Mouse (Mus musculus) kidney, adult 2 months (tissue): ENCODE data around the gene Slc16a1. TPM values are rescaled to one million over a fixed set of nuclear protein-coding genes. Genes with fewer than 3 reads are reported as not detected.

ENCODE experiments used
- DNase-seq: peaks from one replicate; pipeline ENCODE4 v3.0.0; 2021
- H3K27ac ChIP-seq: fragments of 200-500 bp; 2 replicates; pipeline ENCODE4 v1.5.1; 2012; ENCODE audit warnings: low read depth, low read length, control low read depth, inconsistent platforms; ENCODE audit not compliant: insufficient read depth
- H3K27me3 ChIP-seq: fragments of 200-500 bp; replicated peaks from 2 replicates; pipeline ENCODE4 v1.6.1; 2012; ENCODE audit warnings: mild to moderate bottlenecking, moderate library complexity, low read length, inconsistent platforms; ENCODE audit not compliant: control insufficient read depth, insufficient read depth
- H3K36me3 ChIP-seq: fragments of 200-500 bp; 2 replicates; pipeline ENCODE4 v1.6.1; 2012; ENCODE audit warnings: mild to moderate bottlenecking, moderate library complexity, low read length, inconsistent platforms; ENCODE audit not compliant: control insufficient read depth, insufficient read depth
- H3K4me1 ChIP-seq: fragments of 200-500 bp; 2 replicates; pipeline ENCODE4 v1.6.1; 2011; ENCODE audit warnings: low read length; ENCODE audit not compliant: control insufficient read depth, insufficient read depth
- H3K4me3 ChIP-seq: fragments of 200-500 bp; 2 replicates; pipeline ENCODE4 v1.5.1; 2011; ENCODE audit warnings: mild to moderate bottlenecking, low read depth, low read length, control low read depth; ENCODE audit not compliant: insufficient read depth
- CTCF ChIP-seq: fragments of 200-500 bp; conservative IDR thresholded peaks from 2 replicates; pipeline ENCODE4 v1.5.1; 2011; ENCODE audit warnings: low read depth, mild to moderate bottlenecking, control low read depth, low read length, moderate library complexity, mixed read lengths; ENCODE audit not compliant: insufficient read depth, insufficient read length
- POLR2A ChIP-seq: fragments of 200-500 bp; IDR thresholded peaks from one replicate; pipeline ENCODE4 v1.6.1; 2011; ENCODE audit warnings: low read depth, low read length, control low read depth
- WGBS: fragments of 180-500 bp; shearing (Covaris S2); methylation state at CpG from one replicate; pipeline ENCODE4 v1.1.7; 2018; 5-methylcytosine and 5-hydroxymethylcytosine counted together
- polyA plus RNA-seq: library from polyadenylated mRNA; depleted of rRNA; stranded (reverse); fragments of >200 nt; gene quantifications from 2 replicates; pipeline ENCODE4 v1.2.3, GENCODE M21; 2012

The Slc16a1 gene
- polyA plus RNA-seq, 1 experiment, result 23.1 TPM

DNA sequence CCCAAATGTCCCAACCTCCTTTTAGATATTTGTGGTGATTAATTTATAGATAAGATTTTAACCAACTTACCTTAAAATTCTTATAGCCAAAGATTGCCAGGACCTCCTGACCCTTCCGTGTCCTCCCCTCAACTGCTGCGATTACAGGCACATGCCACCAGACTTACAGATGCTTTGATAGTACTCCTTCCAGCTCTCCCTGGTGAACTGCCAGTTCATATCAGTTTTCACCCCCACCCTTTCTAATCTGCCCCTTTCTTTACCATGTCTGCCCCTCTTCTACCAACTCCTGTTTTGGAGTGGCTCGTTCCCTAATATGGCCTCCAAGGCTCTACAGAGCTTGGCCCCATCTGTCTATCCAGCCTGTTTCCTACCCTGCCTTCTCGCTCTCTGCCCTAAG, 15.8 kb downstream of the Slc16a1 start:
- Histone ChIP-seq H3K36me3 (no peaks in the 10 kb centered on the region; the same call in 1 of the 2 replicates), H3K4me3 (no peak overlapping the region)

DNA sequence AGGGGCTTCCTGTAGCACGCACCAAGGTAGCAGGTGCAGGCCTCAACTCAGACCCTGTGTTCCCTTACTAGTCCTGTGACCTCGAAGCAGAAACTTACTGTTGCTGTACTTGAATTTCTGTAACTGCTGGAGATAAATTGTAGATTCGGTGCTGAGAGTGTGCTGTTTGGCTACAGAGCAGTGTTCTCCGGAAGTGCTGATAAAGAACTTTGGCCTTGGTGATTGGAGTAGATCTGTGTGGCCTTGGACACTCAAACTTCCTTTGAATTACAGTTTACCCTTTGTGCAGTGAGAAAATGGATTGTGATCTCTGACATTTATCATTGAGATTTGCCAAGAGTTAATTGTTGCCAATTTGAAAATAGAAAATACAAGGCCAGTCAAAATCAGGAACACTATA, 16.5 kb downstream of the Slc16a1 start:
- Histone ChIP-seq H3K27ac (no peak overlapping the region), H3K4me3 (no peak overlapping the region), H3K4me1 (peaks cover 7% of the 10 kb centered on the region; the same call in 1 of the 2 replicates), H3K27me3 (no peaks in the 10 kb centered on the region), H3K36me3 (no peaks in the 10 kb centered on the region; the same call in 1 of the 2 replicates)
- TF ChIP-seq POLR2A, result no peak
- TF ChIP-seq CTCF, result no peak
- peak; percentile 53 for DNase-seq
- 53% methylated on average over 4 of the region's 4 CpGs for WGBS

More for the DNA sequence above, 15.8 kb downstream of the Slc16a1 start:
- no peak for DNase-seq
- H3K27me3 ChIP-seq, result no peaks in the 10 kb centered on the region
- no peak overlapping the region for H3K27ac ChIP-seq
- peaks cover 5% of the 10 kb centered on the region; the same call in 1 of the 2 replicates for H3K4me1 ChIP-seq
- TF ChIP-seq CTCF (no peak), POLR2A (no peak)
- WGBS, result 89% methylated on average over 4 of the region's 4 CpGs

- no peaks in the 10 kb centered on the region for H3K27me3 ChIP-seq
- TF ChIP-seq POLR2A, result no peak
- H3K27ac ChIP-seq, result no peak overlapping the region
- no peak overlapping the region for H3K4me3 ChIP-seq
- H3K4me1 ChIP-seq, result peaks cover 21% of the 10 kb centered on the region
- DNase-seq, result peak; percentile 66
- H3K36me3 ChIP-seq, result no peaks in the 10 kb centered on the region
- 74% methylated on average over 2 of the region's 2 CpGs for WGBS
Measured at GRCm38 (mm10) chr3:104658706-104659105, 20.2 kb downstream of the Slc16a1 start.

GRCm38 (mm10) chr3:104659758-104660157, 21.3 kb downstream of the Slc16a1 start:
- H3K27me3 ChIP-seq, result no peaks in the 10 kb centered on the region
- no peak overlapping the region for H3K27ac ChIP-seq
- peaks cover 21% of the 10 kb centered on the region for H3K4me1 ChIP-seq
- no peak overlapping the region for H3K4me3 ChIP-seq
- WGBS, result 84% methylated on average over 4 of the region's 4 CpGs
- TF ChIP-seq CTCF, result no peak
- no peak for TF ChIP-seq POLR2A
- H3K36me3 ChIP-seq, result no peaks in the 10 kb centered on the region
- DNase-seq, result no peak

GRCm38 (mm10) chr3:104660522-104660921, 22.1 kb downstream of the Slc16a1 start:
- 44% methylated on average over 3 of the region's 3 CpGs for WGBS
- no peak for TF ChIP-seq POLR2A
- TF ChIP-seq CTCF, result no peak
- Histone ChIP-seq H3K27me3 (no peaks in the 10 kb centered on the region), H3K4me1 (peaks cover 21% of the 10 kb centered on the region), H3K27ac (peak overlapping the region; percentile 43), H3K4me3 (no peak overlapping the region), H3K36me3 (no peaks in the 10 kb centered on the region)
- DNase-seq, result peak; percentile 95

DNA sequence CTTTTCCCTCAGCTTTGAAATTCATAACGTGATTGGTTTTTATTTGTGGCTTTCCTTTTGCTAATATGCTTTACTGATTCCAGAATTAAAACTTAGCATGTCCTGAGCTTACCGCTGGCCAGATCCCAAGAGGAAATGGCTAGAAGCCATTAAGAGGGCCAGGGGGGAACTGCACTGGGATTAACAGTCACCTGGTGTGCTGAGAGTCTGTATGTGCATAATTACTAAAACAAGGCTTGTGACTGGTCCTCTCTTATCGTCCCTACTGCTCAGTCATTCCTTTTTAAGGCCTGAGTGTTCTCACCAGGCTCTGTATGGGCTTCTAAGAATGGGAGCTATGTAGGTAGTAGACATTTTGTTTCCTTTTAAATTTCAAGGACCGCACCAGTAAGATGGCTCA, 23.5 kb downstream of the Slc16a1 start:
- TF ChIP-seq POLR2A (no peak), CTCF (no peak)
- H3K27me3 ChIP-seq, result no peaks in the 10 kb centered on the region
- WGBS, result 34% methylated on average over 4 of the region's 4 CpGs
- no peaks in the 10 kb centered on the region for H3K36me3 ChIP-seq
- peaks cover 21% of the 10 kb centered on the region for H3K4me1 ChIP-seq
- H3K27ac ChIP-seq, result peak overlapping the region; percentile 61; the same call in 1 of the 2 replicates
- no peak overlapping the region for H3K4me3 ChIP-seq
- peak; percentile 84 for DNase-seq

DNA sequence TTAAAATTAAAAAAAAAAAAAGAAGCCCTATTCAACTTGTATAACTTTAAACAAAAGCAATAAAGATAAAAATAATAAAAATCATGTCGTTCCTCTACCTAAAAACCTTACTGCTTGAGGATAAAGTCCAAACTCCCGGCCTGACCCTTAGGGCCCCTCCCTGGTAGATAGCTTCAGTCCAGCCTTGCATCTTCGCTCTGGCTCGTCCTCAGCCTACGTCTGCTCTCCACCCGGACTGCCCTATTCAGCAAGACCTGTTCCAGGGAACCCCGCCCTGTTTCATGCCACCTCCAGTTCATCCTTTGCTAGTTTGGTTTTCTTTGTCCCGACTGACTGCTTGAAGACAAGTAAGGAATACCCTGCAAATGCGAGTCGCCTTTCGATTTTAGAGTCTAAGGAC, 24.5 kb downstream of the Slc16a1 start:
- TF ChIP-seq POLR2A, result no peak
- Histone ChIP-seq H3K27ac (no peak overlapping the region), H3K36me3 (no peaks in the 10 kb centered on the region), H3K27me3 (no peaks in the 10 kb centered on the region), H3K4me1 (peaks cover 21% of the 10 kb centered on the region), H3K4me3 (no peak overlapping the region)
- WGBS, result 73% methylated on average over 11 of the region's 11 CpGs
- DNase-seq, result no peak

- no peak for DNase-seq
Measured at GRCm38 (mm10) chr3:104666950-104667349, 28.5 kb downstream of the Slc16a1 start.

More at GRCm38 (mm10) chr3:104666950-104667349, 28.5 kb downstream of the Slc16a1 start:
- Histone ChIP-seq H3K4me3 (no peak overlapping the region), H3K36me3 (no peaks in the 10 kb centered on the region), H3K27me3 (no peaks in the 10 kb centered on the region), H3K4me1 (peaks cover 4% of the 10 kb centered on the region; the same call in 1 of the 2 replicates), H3K27ac (no peak overlapping the region)
- WGBS, result 78% methylated on average over 4 of the region's 4 CpGs
- TF ChIP-seq CTCF, result no peak
